Mouse (Mus musculus) ovary, postnatal 14 days (tissue): ENCODE results near the gene Rasl11b.

Experiments used
- DNase-seq: peaks from one replicate; pipeline ENCODE4 v3.0.0; 2022; ENCODE audit warnings: low spot score

Gene Rasl11b

GRCm38 (mm10) chr5:74211346-74211745, 16.3 kb downstream of the Rasl11b start:
- no peak for DNase-seq

GRCm38 (mm10) chr5:74214501-74215110, 19.5 kb downstream of the Rasl11b start:
- no peak for DNase-seq

- no peak for DNase-seq
Measured at GRCm38 (mm10) chr5:74215125-74215524, 20.0 kb downstream of the Rasl11b start.

GRCm38 (mm10) chr5:74218524-74218923, 23.4 kb downstream of the Rasl11b start:
- no peak for DNase-seq

GRCm38 (mm10) chr5:74222626-74223025, 27.5 kb downstream of the Rasl11b start:
- no peak for DNase-seq

GRCm38 (mm10) chr5:74224480-74224879, 29.4 kb downstream of the Rasl11b start:
- DNase-seq: no peak

- DNase-seq: no peak
Measured at GRCm38 (mm10) chr5:74226183-74226582, 31.1 kb downstream of the Rasl11b start.

GRCm38 (mm10) chr5:74227352-74227751, 32.3 kb downstream of the Rasl11b start:
- no peak for DNase-seq

GRCm38 (mm10) chr5:74228938-74229337, 33.9 kb downstream of the Rasl11b start:
- no peak for DNase-seq

GRCm38 (mm10) chr5:74229775-74230413, 34.8 kb downstream of the Rasl11b start:
- no peak for DNase-seq

- DNase-seq: no peak
Measured at GRCm38 (mm10) chr5:74230525-74230924, 35.4 kb downstream of the Rasl11b start.

- no peak for DNase-seq
Measured at GRCm38 (mm10) chr5:74233808-74234207, 38.7 kb downstream of the Rasl11b start.

GRCm38 (mm10) chr5:74239369-74239768, 44.3 kb downstream of the Rasl11b start:
- no peak for DNase-seq

GRCm38 (mm10) chr5:74240298-74240697, 45.2 kb downstream of the Rasl11b start:
- no peak for DNase-seq

- no peak for DNase-seq
Measured at GRCm38 (mm10) chr5:74240926-74241680, 46.0 kb downstream of the Rasl11b start.

- no peak for DNase-seq
Measured at GRCm38 (mm10) chr5:74242654-74243053, 47.6 kb downstream of the Rasl11b start.

- no peak for DNase-seq
Measured at GRCm38 (mm10) chr5:74244406-74245019, 49.4 kb downstream of the Rasl11b start.

GRCm38 (mm10) chr5:74245641-74246145, 50.6 kb downstream of the Rasl11b start:
- no peak for DNase-seq

- DNase-seq: no peak
Measured at GRCm38 (mm10) chr5:74246453-74246852, 51.4 kb downstream of the Rasl11b start.

GRCm38 (mm10) chr5:74246971-74247370, 51.9 kb downstream of the Rasl11b start:
- no peak for DNase-seq
